Mouse (Mus musculus): ENCODE results near the gene Gnb4.

- no peak for TF ChIP-seq POLR2A (IDR thresholded peaks at IDR 0.05; ENCODE audit: insufficient read depth, low read length)
- no peak for TF ChIP-seq CTCF (IDR thresholded peaks at IDR 0.05; ENCODE audit: low read depth, low read length)
- no peak for TF ChIP-seq EP300 (IDR thresholded peaks at IDR 0.05; ENCODE audit: insufficient read depth, low read depth, low read length)
Observed at GRCm38 (mm10) chr3:32563401-32563800, 53.0 kb downstream of the Gnb4 start.

Data from ES-Bruce4 (cell line).